Mouse (Mus musculus) macrophage (primary cell): ENCODE data around the gene Olfr1100. TPM values are rescaled to one million over a fixed set of nuclear protein-coding genes. Genes with fewer than 3 reads are reported as not detected.

ENCODE experiments used
- H3K27ac ChIP-seq: fragments of 350-480 bp; formaldehyde crosslinking; 2 replicates; pipeline ENCODE4 v1.9.0; 2021
- H3K36me3 ChIP-seq: fragments of 350-480 bp; formaldehyde crosslinking; 2 replicates; pipeline ENCODE4 v1.9.0; 2021; ENCODE audit errors: inconsistent target
- H3K4me3 ChIP-seq: fragments of 350-480 bp; formaldehyde crosslinking; 2 replicates; pipeline ENCODE4 v1.9.0; 2021; ENCODE audit errors: inconsistent target
- H3K79me2 ChIP-seq: fragments of 350-480 bp; formaldehyde crosslinking; 2 replicates; pipeline ENCODE4 v1.9.0; 2021; ENCODE audit errors: inconsistent target
- WGBS: methylation state at CpG from one replicate; pipeline ENCODE4 v1.1.7; 2026; ENCODE audit warnings: inconsistent platforms; ENCODE audit not compliant: missing documents; 5-methylcytosine and 5-hydroxymethylcytosine counted together
- polyA plus RNA-seq: library from polyadenylated mRNA; stranded (reverse); fragments of 250-400 nt; gene quantifications from 3 replicates; pipeline ENCODE4 v1.2.4, GENCODE M21; 2018; ENCODE audit warnings: inconsistent platforms
- total RNA-seq, 78 experiments: library from RNA; depleted of rRNA; stranded (reverse); fragments of 250-400 nt; gene quantifications; 1 replicate in 9 of 78; 2 replicates in 24 of 78; 3 replicates in 43 of 78; 4 replicates in 2 of 78; pipeline ENCODE4 v1.2.4; 2018; ENCODE audit warnings: inconsistent platforms in 56 of 78

Gene Olfr1100
- total RNA-seq (2018; cell fraction: chromatin; rRNA removed): not detected
- not detected for total RNA-seq (2018; cell fraction: cytosol; rRNA removed)
- total RNA-seq (2018; cell fraction: nucleus; rRNA removed): not detected
- not detected in 3 replicates for polyA plus RNA-seq

GRCm38 (mm10) chr2:86979854-86980253 is at the start of gene Olfr1100:
Gene Olfr1100, minus strand, starts transcription at chr2:86979954.
- no peaks in the 10 kb centered on the region for H3K79me2 ChIP-seq
- H3K36me3 ChIP-seq: no peaks in the 10 kb centered on the region
- no peak within 1 kb of the TSS for H3K27ac ChIP-seq
- WGBS: 68% methylated on average over 3 of the region's 3 CpGs
- H3K4me3 ChIP-seq: no peak within 1 kb of the TSS

DNA sequence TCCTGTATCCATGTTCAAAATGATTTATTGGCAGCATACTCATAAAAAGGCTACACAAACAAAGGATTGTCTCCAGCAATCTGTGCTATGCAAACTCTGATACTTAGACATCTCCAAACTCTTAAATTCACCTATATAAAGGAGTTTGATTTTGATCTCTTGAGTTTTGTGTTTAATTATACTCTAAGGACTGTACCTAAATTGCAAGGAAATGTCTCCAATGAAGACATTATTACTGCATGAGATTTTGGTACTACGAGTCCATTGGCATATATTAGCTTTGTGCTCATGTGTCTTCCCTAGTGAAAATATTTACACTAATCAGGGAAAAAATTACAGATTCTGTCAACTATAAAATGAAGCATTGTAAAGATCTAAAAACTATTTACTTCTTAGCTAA is 47.2 kb upstream of the Olfr1100 start, which contains the start of gene Olfr1104:
Olfr1104 (minus strand) TSS at position 101 of the 400 bp plus-strand sequence.
- no peak within 1 kb of the TSS for H3K27ac ChIP-seq
- WGBS: 83% methylated on average over 1 of the region's 1 CpGs
- no peaks in the 10 kb centered on the region for H3K36me3 ChIP-seq
- H3K79me2 ChIP-seq: no peaks in the 10 kb centered on the region
- no peak within 1 kb of the TSS for H3K4me3 ChIP-seq

DNA sequence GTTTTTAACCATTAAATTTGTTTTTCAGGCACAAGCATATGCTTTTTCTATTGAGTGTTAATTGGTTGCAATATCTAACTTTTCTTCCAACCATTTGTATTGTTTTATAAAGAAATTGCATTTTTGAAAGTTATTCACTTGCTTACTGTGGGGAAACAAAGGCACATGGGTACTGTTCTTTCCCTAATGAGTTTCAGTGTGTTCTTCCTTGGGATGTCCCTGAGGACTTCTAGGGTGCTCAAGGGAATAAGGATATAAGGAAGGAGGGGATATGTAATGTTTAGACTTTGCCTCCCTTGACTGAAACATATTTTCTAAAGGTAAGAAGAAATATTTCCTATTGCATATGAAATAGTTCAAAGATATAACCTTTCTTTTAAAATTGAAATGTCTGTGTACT is 18.3 kb upstream of the Olfr1100 start, which contains the start of gene Olfr1102:
Olfr1102 (plus strand) TSS at position 301 of the 400 bp plus-strand sequence.
- H3K27ac ChIP-seq: no peak within 1 kb of the TSS
- H3K36me3 ChIP-seq: no peaks in the 10 kb centered on the region
- H3K79me2 ChIP-seq: no peaks in the 10 kb centered on the region
- H3K4me3 ChIP-seq: no peak within 1 kb of the TSS

DNA sequence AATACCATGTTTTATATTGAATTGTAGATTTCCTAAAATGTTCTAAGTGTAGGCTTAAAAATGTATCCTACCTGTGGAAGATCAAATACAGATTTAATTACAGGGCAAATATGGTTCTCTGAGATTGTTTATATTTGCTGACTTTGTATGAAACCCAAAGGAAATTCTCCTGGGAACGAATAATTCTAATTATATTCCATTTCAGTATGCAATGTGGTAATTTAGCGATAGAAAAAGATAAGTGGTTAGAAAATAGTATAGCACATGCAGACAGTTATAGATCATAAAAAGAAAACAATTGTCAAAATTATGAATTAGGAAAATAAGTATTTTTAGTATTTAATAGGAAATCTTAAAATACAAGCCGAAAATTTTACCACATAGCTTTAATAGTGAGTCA is 11.4 kb upstream of the Olfr1100 start, which contains the start of gene Olfr1101:
Olfr1101 (minus strand) TSS at position 101 of the 400 bp plus-strand sequence.
- H3K4me3 ChIP-seq: no peak within 1 kb of the TSS
- 76% methylated on average over 3 of the region's 3 CpGs for WGBS
- H3K27ac ChIP-seq: no peak within 1 kb of the TSS
- no peaks in the 10 kb centered on the region for H3K36me3 ChIP-seq
- no peaks in the 10 kb centered on the region for H3K79me2 ChIP-seq

GRCm38 (mm10) chr2:86960593-86960992 is 19.2 kb downstream of the Olfr1100 start, which contains the start of gene Olfr1099:
Gene Olfr1099, minus strand, starts transcription at chr2:86960693.
- whole genome bisulfite sequencing: 100% methylated on average over 1 of the region's 1 CpGs
- H3K79me2 ChIP-seq: no peaks in the 10 kb centered on the region
- no peak within 1 kb of the TSS for H3K4me3 ChIP-seq
- no peak within 1 kb of the TSS for H3K27ac ChIP-seq
- H3K36me3 ChIP-seq: no peaks in the 10 kb centered on the region

GRCm38 (mm10) chr2:86926557-86926956 is 53.2 kb downstream of the Olfr1100 start:
- Histone ChIP-seq H3K36me3 (no peaks in the 10 kb centered on the region), H3K79me2 (no peaks in the 10 kb centered on the region), H3K4me3 (no peak overlapping the region), H3K27ac (no peak overlapping the region)

Other genes starting within 250 kb of the Olfr1100 start
- not detected in 3 replicates for gene Olfr1089, start 246.3 kb downstream of the Olfr1100 start, polyA plus RNA-seq
- gene Olfr1090, start 221.0 kb downstream of the Olfr1100 start, polyA plus RNA-seq: not detected in 3 replicates
- gene Olfr1093, start 197.5 kb downstream of the Olfr1100 start, polyA plus RNA-seq: not detected in 3 replicates
- gene Olfr141, start 169.9 kb downstream of the Olfr1100 start, polyA plus RNA-seq: not detected in 3 replicates
- not detected in 3 replicates for gene Olfr1094, start 155.3 kb downstream of the Olfr1100 start, polyA plus RNA-seq
- not detected in 3 replicates for gene Olfr1095, start 128.3 kb downstream of the Olfr1100 start, polyA plus RNA-seq
- gene Gm13723, start 105.2 kb downstream of the Olfr1100 start, polyA plus RNA-seq: not detected in 3 replicates
- gene Olfr1097, start 87.7 kb downstream of the Olfr1100 start, polyA plus RNA-seq: not detected in 3 replicates
- not detected in 3 replicates for gene Olfr1098, start 55.4 kb downstream of the Olfr1100 start, polyA plus RNA-seq
- not detected in 3 replicates for gene Olfr1099, start 19.3 kb downstream of the Olfr1100 start, polyA plus RNA-seq
- not detected in 3 replicates for gene Olfr1101, start 11.3 kb upstream of the Olfr1100 start, polyA plus RNA-seq
- not detected in 3 replicates for gene Olfr1102, start 18.4 kb upstream of the Olfr1100 start, polyA plus RNA-seq
- not detected in 3 replicates for gene Olfr1104, start 47.1 kb upstream of the Olfr1100 start, polyA plus RNA-seq
- gene Olfr1105, start 56.6 kb upstream of the Olfr1100 start, polyA plus RNA-seq: not detected in 3 replicates
- gene Olfr1106, start 72.3 kb upstream of the Olfr1100 start, polyA plus RNA-seq: not detected in 3 replicates
- not detected in 3 replicates for gene Olfr1107, start 95.9 kb upstream of the Olfr1100 start, polyA plus RNA-seq
- not detected in 3 replicates for gene Olfr1109, start 116.1 kb upstream of the Olfr1100 start, polyA plus RNA-seq
- gene Olfr259, start 134.6 kb upstream of the Olfr1100 start, polyA plus RNA-seq: not detected in 3 replicates
- not detected in 3 replicates for gene Olfr1110, start 160.3 kb upstream of the Olfr1100 start, polyA plus RNA-seq
- gene Olfr1111, start 172.7 kb upstream of the Olfr1100 start, polyA plus RNA-seq: not detected in 3 replicates
- not detected in 3 replicates for gene Olfr1112, start 207.8 kb upstream of the Olfr1100 start, polyA plus RNA-seq
- not detected in 3 replicates for gene Olfr1113, start 229.0 kb upstream of the Olfr1100 start, polyA plus RNA-seq